Mouse (Mus musculus) hindbrain, postnatal 0 days (tissue): ENCODE results near the gene Cdc40. TPM values are rescaled to one million over a fixed set of nuclear protein-coding genes. Genes with fewer than 3 reads are reported as not detected.

ENCODE experiments used
- ATAC-seq: fragments of 200-750 bp; cut with Nextera tagmentation; 2 replicates; pipeline ENCODE4 v1.8.0; 2017; ENCODE audit warnings: mild to moderate bottlenecking, moderate TSS enrichment, moderate library complexity
- DNase-seq: peaks from one replicate; pipeline ENCODE4 v3.0.0-alpha.2; 2015; ENCODE audit warnings: low spot score
- H3K27ac ChIP-seq: fragments of 300-500 bp; sonication (generic); 2 replicates; pipeline ENCODE4 v1.5.1; 2014; ENCODE audit warnings: mild to moderate bottlenecking
- H3K27me3 ChIP-seq: fragments of 300-500 bp; sonication (generic); 2 replicates; pipeline ENCODE4 v1.6.1; 2014; ENCODE audit warnings: low read length, mixed read lengths; ENCODE audit not compliant: insufficient read depth
- H3K36me3 ChIP-seq: fragments of 300-500 bp; sonication (generic); 2 replicates; pipeline ENCODE4 v1.6.1; 2014; ENCODE audit warnings: low read length, mixed read lengths; ENCODE audit not compliant: insufficient read depth
- H3K4me1 ChIP-seq: fragments of 300-500 bp; sonication (generic); 2 replicates; pipeline ENCODE4 v1.6.1; 2014; ENCODE audit warnings: antibody characterized with exemption, low read length, mixed read lengths; ENCODE audit not compliant: insufficient read depth
- H3K4me2 ChIP-seq: fragments of 300-500 bp; sonication (generic); 2 replicates; pipeline ENCODE4 v1.6.1; 2014; ENCODE audit warnings: low read depth, mild to moderate bottlenecking, low read length, moderate library complexity, mixed read lengths
- H3K4me3 ChIP-seq: fragments of 300-500 bp; sonication (generic); 2 replicates; pipeline ENCODE4 v1.5.1; 2014; ENCODE audit warnings: low read length
- H3K9ac ChIP-seq: fragments of 300-500 bp; sonication (generic); replicated peaks from 2 replicates; pipeline ENCODE4 v1.6.1; 2014; ENCODE audit warnings: mild to moderate bottlenecking, low read length, moderate library complexity, mixed read lengths
- H3K9me3 ChIP-seq: fragments of 300-500 bp; sonication (generic); 2 replicates; pipeline ENCODE4 v1.6.1; 2016; ENCODE audit warnings: low read length, mixed read lengths
- CTCF ChIP-seq: IDR thresholded peaks from 2 replicates; pipeline ENCODE4 v1.5.1; 2016; ENCODE audit warnings: antibody characterized with exemption, control low read depth, low read depth
- WGBS: fragments of 180-500 bp; shearing (Covaris S2); extraction: QIAGEN DNeasy Blood & Tissue Kit; methylation state at CpG from one replicate; pipeline ENCODE4 v1.1.7; 2014; 5-methylcytosine and 5-hydroxymethylcytosine counted together
- polyA plus RNA-seq: library from polyadenylated mRNA; unstranded; fragments of >200 nt; fragmentation: Nextera tagmentation; extraction: Ambion mirVana; gene quantifications from 2 replicates; pipeline ENCODE4 v1.2.1, GENCODE M21; 2015
- total RNA-seq: library from RNA; depleted of rRNA; stranded (reverse); fragments of >200 nt; gene quantifications from 2 replicates; pipeline ENCODE4 v1.2.3, GENCODE M21; 2014; rRNA removed

Gene Cdc40
- total RNA-seq: 15.7 and 17.5 TPM in 2 replicates
- polyA plus RNA-seq: 13.4 and 16.0 TPM in 2 replicates

- peak; percentile 98 for ATAC-seq
- peak within 1 kb of the TSS; percentile 93 for H3K4me3 ChIP-seq
- no peak for TF ChIP-seq CTCF
Measured at GRCm38 (mm10) chr10:40882831-40883643, at the start of gene Cdc40, which contains the start of gene Wasf1. Gene Cdc40, minus strand, starts transcription at chr10:40883311. Gene Wasf1, plus strand, starts transcription at chr10:40883475.

DNA sequence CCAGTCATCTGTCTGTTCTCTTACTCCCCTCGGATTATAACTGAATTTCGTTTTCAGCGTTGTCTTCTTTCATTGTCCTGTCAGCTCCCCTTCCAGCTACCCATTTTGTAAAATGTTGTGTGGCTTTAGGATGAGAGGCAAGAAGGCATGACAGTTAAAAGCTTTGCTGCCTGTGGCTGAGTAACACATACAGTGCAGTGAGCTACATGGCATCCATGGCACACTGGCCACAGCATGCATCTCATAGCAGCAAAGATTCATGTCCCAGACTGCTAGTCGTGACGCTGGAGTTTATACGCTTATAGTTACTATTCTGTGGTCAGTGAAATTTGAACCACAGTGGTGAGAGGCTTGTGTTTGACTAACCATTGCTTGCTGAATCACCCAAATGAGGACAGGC, 36.4 kb upstream of the Cdc40 start:
- Histone ChIP-seq H3K9me3 (no peaks in the 10 kb centered on the region), H3K36me3 (no peaks in the 10 kb centered on the region), H3K27ac (no peak overlapping the region), H3K4me3 (no peak overlapping the region), H3K4me2 (no peak overlapping the region), H3K4me1 (0 out of 2 replicates have a peak, but pooled peaks cover 4% of the 10 kb centered on the region), H3K9ac (no peak overlapping the region), H3K27me3 (no peaks in the 10 kb centered on the region)
- WGBS: 71% methylated on average over 6 of the region's 6 CpGs
- DNase-seq (no peak), ATAC-seq (no peak)
- no peak for TF ChIP-seq CTCF

More at GRCm38 (mm10) chr10:40882831-40883643, at the start of gene Cdc40, which contains the start of gene Wasf1:
- no peaks in the 10 kb centered on the region for H3K36me3 ChIP-seq
- peaks cover 5% of the 10 kb centered on the region; the same call in 1 of the 2 replicates for H3K4me1 ChIP-seq
- under 1% methylated on average over 44 of the region's 44 CpGs for WGBS
- peak within 1 kb of the TSS; percentile 74 for H3K4me2 ChIP-seq
- H3K27ac ChIP-seq: peak within 1 kb of the TSS; percentile 99
- H3K9me3 ChIP-seq: no peaks in the 10 kb centered on the region
- DNase-seq: peak; percentile 99
- peak within 1 kb of the TSS; percentile 95 for H3K9ac ChIP-seq
- H3K27me3 ChIP-seq: no peaks in the 10 kb centered on the region

- Histone ChIP-seq H3K4me3 (no peak overlapping the region), H3K27ac (no peak overlapping the region; the same call in 1 of the 2 replicates), H3K4me2 (no peak overlapping the region), H3K9ac (no peak overlapping the region), H3K27me3 (no peaks in the 10 kb centered on the region), H3K36me3 (no peaks in the 10 kb centered on the region), H3K9me3 (no peaks in the 10 kb centered on the region), H3K4me1 (0 out of 2 replicates have a peak, but pooled peaks cover 4% of the 10 kb centered on the region)
- no peak for TF ChIP-seq CTCF
- DNase-seq (no peak), ATAC-seq (no peak)
- WGBS: 71% methylated on average over 8 of the region's 8 CpGs
Measured at GRCm38 (mm10) chr10:40918669-40919440, 35.7 kb upstream of the Cdc40 start.

DNA sequence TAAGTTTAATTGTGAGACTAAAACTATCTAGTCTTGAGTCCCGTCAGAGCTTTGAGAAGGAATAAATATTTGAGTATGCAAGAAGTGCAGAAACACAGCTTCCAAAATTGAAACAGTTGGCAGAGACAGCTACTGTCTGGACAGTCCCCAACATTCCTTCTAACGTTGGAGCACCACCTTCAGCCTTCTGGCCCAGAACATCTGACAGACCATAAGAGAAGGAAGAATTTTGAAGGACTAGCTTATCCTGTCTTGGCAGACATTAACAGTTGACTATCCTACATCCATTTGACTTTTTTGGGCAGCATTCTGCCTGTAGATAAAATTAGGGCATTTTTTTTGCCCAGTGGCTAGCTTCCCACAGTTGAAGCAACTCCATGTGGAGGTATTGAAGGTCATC, 32.1 kb upstream of the Cdc40 start:
- DNase-seq (no peak), ATAC-seq (no peak)
- H3K9me3 ChIP-seq: no peaks in the 10 kb centered on the region
- H3K27ac ChIP-seq: no peak overlapping the region
- no peak overlapping the region for H3K4me3 ChIP-seq
- H3K4me1 ChIP-seq: 0 out of 2 replicates have a peak, but pooled peaks cover 4% of the 10 kb centered on the region
- no peaks in the 10 kb centered on the region for H3K27me3 ChIP-seq
- whole genome bisulfite sequencing: 59% methylated on average over 2 of the region's 2 CpGs
- no peak for TF ChIP-seq CTCF
- H3K9ac ChIP-seq: no peak overlapping the region
- no peak overlapping the region for H3K4me2 ChIP-seq
- no peaks in the 10 kb centered on the region for H3K36me3 ChIP-seq

DNA sequence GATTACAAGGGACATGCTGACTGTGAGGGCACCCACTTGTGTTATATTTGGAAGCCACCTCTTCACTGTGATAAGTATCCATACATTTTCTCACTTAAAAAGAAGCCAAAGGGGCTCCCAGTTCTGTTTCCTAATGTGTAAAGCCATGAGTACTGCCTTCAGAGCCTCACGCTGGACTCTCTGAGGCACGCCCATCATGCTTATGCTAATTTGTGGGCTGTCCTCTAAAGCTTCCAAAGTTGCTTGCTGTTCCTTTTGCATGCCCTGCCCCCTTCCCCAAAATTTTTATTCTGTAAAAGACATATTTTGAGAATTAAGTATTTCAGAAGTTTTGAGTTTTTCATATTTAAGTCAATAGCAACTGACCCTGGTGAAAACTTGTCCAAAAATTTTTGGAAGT, 27.7 kb upstream of the Cdc40 start:
- WGBS: 51% methylated on average over 2 of the region's 2 CpGs
- H3K4me2 ChIP-seq: no peak overlapping the region
- H3K27ac ChIP-seq: no peak overlapping the region
- no peaks in the 10 kb centered on the region for H3K36me3 ChIP-seq
- no peaks in the 10 kb centered on the region for H3K4me1 ChIP-seq
- no peak for TF ChIP-seq CTCF
- no peaks in the 10 kb centered on the region for H3K27me3 ChIP-seq
- ATAC-seq (no peak), DNase-seq (no peak)
- no peak overlapping the region for H3K9ac ChIP-seq
- no peak overlapping the region for H3K4me3 ChIP-seq
- H3K9me3 ChIP-seq: no peaks in the 10 kb centered on the region

DNA sequence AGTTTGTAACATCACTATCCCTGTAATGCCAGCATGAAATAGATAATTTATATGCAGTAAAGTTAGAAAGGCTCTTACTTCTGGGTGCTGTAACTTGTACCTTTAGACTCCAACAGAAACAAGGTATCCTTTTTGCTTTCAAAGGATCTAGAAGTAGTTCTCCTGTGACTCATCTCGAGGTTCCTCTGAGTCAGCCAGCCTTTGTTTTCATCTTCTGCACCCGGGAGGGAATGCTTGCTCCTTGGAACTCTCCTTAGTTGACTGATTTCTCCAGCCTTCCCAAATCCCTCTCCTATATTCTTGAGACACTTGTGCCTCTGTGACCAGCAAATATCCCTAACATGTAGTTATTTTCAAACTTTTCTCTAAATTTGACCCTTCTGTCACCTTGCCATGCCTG, 25.5 kb upstream of the Cdc40 start:
- Histone ChIP-seq H3K4me1 (no peaks in the 10 kb centered on the region), H3K36me3 (no peaks in the 10 kb centered on the region), H3K27me3 (no peaks in the 10 kb centered on the region), H3K9me3 (no peaks in the 10 kb centered on the region), H3K9ac (no peak overlapping the region), H3K4me2 (no peak overlapping the region), H3K4me3 (no peak overlapping the region), H3K27ac (no peak overlapping the region)
- DNase-seq: no peak
- 29% methylated on average over 2 of the region's 2 CpGs for WGBS
- ATAC-seq: no peak
- no peak for TF ChIP-seq CTCF
